Mouse (Mus musculus) heart, embryonic 16.5 days (tissue): ENCODE data around the gene Tfam. TPM values are rescaled to one million over a fixed set of nuclear protein-coding genes. Genes with fewer than 3 reads are reported as not detected.
A peak's percentile ranks its signal among the peaks of the same experiment; 100 is the strongest.

Experiments used
- ATAC-seq: fragments of 200-750 bp; cut with Nextera tagmentation; replicated peaks from 2 replicates; pipeline ENCODE4 v1.8.0; 2017; ENCODE audit warnings: moderate number of reproducible peaks; ENCODE audit not compliant: insufficient read depth, low FRiP score; ENCODE audit errors: extremely low read depth
- H3K27ac ChIP-seq: fragments of 300-500 bp; sonication (generic); 2 replicates; pipeline ENCODE4 v1.5.1; 2014; ENCODE audit warnings: mild to moderate bottlenecking, low read length, control low read depth, moderate library complexity
- H3K27me3 ChIP-seq: fragments of 300-500 bp; sonication (generic); 2 replicates; pipeline ENCODE4 v1.6.1; 2014; ENCODE audit warnings: low read length, mixed read lengths; ENCODE audit not compliant: control insufficient read depth, insufficient read depth
- H3K36me3 ChIP-seq: fragments of 300-500 bp; sonication (generic); 2 replicates; pipeline ENCODE4 v1.6.1; 2014; ENCODE audit not compliant: control insufficient read depth, insufficient read depth
- H3K4me1 ChIP-seq: fragments of 300-500 bp; sonication (generic); 2 replicates; pipeline ENCODE4 v1.6.1; 2014; ENCODE audit warnings: low read length, mixed read lengths; ENCODE audit not compliant: control insufficient read depth, insufficient read depth
- H3K4me2 ChIP-seq: fragments of 300-500 bp; sonication (generic); 2 replicates; pipeline ENCODE4 v1.6.1; 2014; ENCODE audit warnings: low read depth, mild to moderate bottlenecking, control low read depth, low read length
- H3K4me3 ChIP-seq: fragments of 300-500 bp; sonication (generic); 2 replicates; pipeline ENCODE4 v1.5.1; 2014; ENCODE audit warnings: mild to moderate bottlenecking, control low read depth, low read length
- H3K9ac ChIP-seq: fragments of 300-500 bp; sonication (generic); 2 replicates; pipeline ENCODE4 v1.6.1; 2014; ENCODE audit warnings: low read length, control low read depth
- H3K9me3 ChIP-seq: fragments of 300-500 bp; sonication (generic); replicated peaks from 2 replicates; pipeline ENCODE4 v1.6.1; 2016; ENCODE audit warnings: low read length; ENCODE audit not compliant: control insufficient read depth
- WGBS: fragments of 180-500 bp; shearing (Covaris S2); extraction: QIAGEN DNeasy Blood & Tissue Kit; methylation state at CpG from one replicate; pipeline ENCODE4 v1.1.7; 2014; 5-methylcytosine and 5-hydroxymethylcytosine counted together
- polyA plus RNA-seq: library from polyadenylated mRNA; unstranded; fragments of >200 nt; fragmentation: Nextera tagmentation; extraction: Ambion mirVana; gene quantifications from 2 replicates; pipeline ENCODE4 v1.2.1, GENCODE M21; 2015

The Tfam gene
- polyA plus RNA-seq, 1 experiment from 2014 or later = 72.0 TPM

- H3K4me3 ChIP-seq = peak overlapping the region; percentile 23; the same call in 1 of the 2 replicates
- peaks cover 10% of the 10 kb centered on the region; the same call in 1 of the 2 replicates for H3K4me1 ChIP-seq
- H3K9me3 ChIP-seq = no peaks in the 10 kb centered on the region
- H3K36me3 ChIP-seq = peaks cover 10% of the 10 kb centered on the region
- no peak overlapping the region for H3K27ac ChIP-seq
- no peaks in the 10 kb centered on the region for H3K27me3 ChIP-seq
- no peak overlapping the region for H3K9ac ChIP-seq
- WGBS = 49% methylated on average over 6 of the region's 6 CpGs
- ATAC-seq = no peak
- H3K4me2 ChIP-seq = peak overlapping the region; percentile 32
Measured at GRCm38 (mm10) chr10:71239479-71240120, 1.5 kb upstream of the Tfam start.

- Histone ChIP-seq H3K9me3 (no peaks in the 10 kb centered on the region), H3K4me1 (peaks cover 10% of the 10 kb centered on the region; the same call in 1 of the 2 replicates), H3K9ac (peak overlapping the region; percentile 98), H3K27ac (peak overlapping the region; percentile 85), H3K4me2 (peak overlapping the region; percentile 89), H3K27me3 (no peaks in the 10 kb centered on the region), H3K36me3 (peaks cover 28% of the 10 kb centered on the region), H3K4me3 (peak overlapping the region; percentile 98)
- peak; percentile 100 for ATAC-seq
- WGBS = under 1% methylated on average over 68 of the region's 68 CpGs
Measured at GRCm38 (mm10) chr10:71237516-71238239, 402 bp downstream of the Tfam start.

- Histone ChIP-seq H3K27me3 (no peaks in the 10 kb centered on the region), H3K4me3 (no peak overlapping the region), H3K4me2 (no peak overlapping the region), H3K27ac (no peak overlapping the region), H3K36me3 (peaks cover 52% of the 10 kb centered on the region), H3K9me3 (no peaks in the 10 kb centered on the region), H3K9ac (no peak overlapping the region), H3K4me1 (peaks cover 10% of the 10 kb centered on the region; the same call in 1 of the 2 replicates)
- ATAC-seq = no peak
- WGBS = 96% methylated on average over 8 of the region's 8 CpGs
Measured at GRCm38 (mm10) chr10:71234071-71234470, 4.0 kb downstream of the Tfam start.

GRCm38 (mm10) chr10:71225894-71226293 lies 12.2 kb downstream of the Tfam start:
- peak; percentile 45; the same call in 1 of the 2 replicates for ATAC-seq
- Histone ChIP-seq H3K4me1 (no peaks in the 10 kb centered on the region), H3K4me2 (no peak overlapping the region), H3K27ac (no peak overlapping the region), H3K27me3 (no peaks in the 10 kb centered on the region), H3K4me3 (no peak overlapping the region), H3K9ac (no peak overlapping the region), H3K9me3 (no peaks in the 10 kb centered on the region), H3K36me3 (peaks cover 41% of the 10 kb centered on the region)
- WGBS = 34% methylated on average over 7 of the region's 7 CpGs

- ATAC-seq = no peak
- no peak overlapping the region for H3K4me3 ChIP-seq
Measured at GRCm38 (mm10) chr10:71223101-71223500, 15.0 kb downstream of the Tfam start.

GRCm38 (mm10) chr10:71222639-71223038 lies 15.4 kb downstream of the Tfam start:
- Histone ChIP-seq H3K9ac (no peak overlapping the region), H3K4me3 (no peak overlapping the region), H3K36me3 (peaks cover 15% of the 10 kb centered on the region), H3K4me2 (no peak overlapping the region), H3K4me1 (0 out of 2 replicates have a peak, but pooled peaks cover 3% of the 10 kb centered on the region), H3K27me3 (no peaks in the 10 kb centered on the region), H3K27ac (no peak overlapping the region), H3K9me3 (no peaks in the 10 kb centered on the region)
- 82% methylated on average over 2 of the region's 2 CpGs for WGBS
- no peak for ATAC-seq

More at GRCm38 (mm10) chr10:71223101-71223500, 15.0 kb downstream of the Tfam start:
- Histone ChIP-seq H3K4me2 (no peak overlapping the region), H3K27ac (no peak overlapping the region), H3K9ac (no peak overlapping the region), H3K36me3 (peaks cover 18% of the 10 kb centered on the region), H3K4me1 (0 out of 2 replicates have a peak, but pooled peaks cover 3% of the 10 kb centered on the region), H3K9me3 (no peaks in the 10 kb centered on the region), H3K27me3 (no peaks in the 10 kb centered on the region)
- WGBS = 91% methylated on average over 5 of the region's 5 CpGs

- Histone ChIP-seq H3K4me2 (0 out of 2 replicates have a peak overlapping the region, but pooled peaks have one; percentile 18), H3K36me3 (no peaks in the 10 kb centered on the region), H3K9me3 (no peaks in the 10 kb centered on the region), H3K9ac (no peak overlapping the region), H3K4me1 (0 out of 2 replicates have a peak, but pooled peaks cover 3% of the 10 kb centered on the region), H3K27me3 (no peaks in the 10 kb centered on the region), H3K27ac (no peak overlapping the region), H3K4me3 (no peak overlapping the region)
- 15% methylated on average over 8 of the region's 8 CpGs for WGBS
- ATAC-seq = peak; percentile 47; the same call in 1 of the 2 replicates
Measured at GRCm38 (mm10) chr10:71218228-71218892, 19.7 kb downstream of the Tfam start.

GRCm38 (mm10) chr10:71215996-71216395 lies 22.1 kb downstream of the Tfam start:
- WGBS = 75% methylated on average over 9 of the region's 9 CpGs
- no peak overlapping the region for H3K4me2 ChIP-seq
- no peak overlapping the region for H3K4me3 ChIP-seq
- no peak overlapping the region for H3K9ac ChIP-seq
- ATAC-seq = no peak
- H3K9me3 ChIP-seq = no peaks in the 10 kb centered on the region
- H3K27ac ChIP-seq = no peak overlapping the region
- H3K36me3 ChIP-seq = no peaks in the 10 kb centered on the region
- H3K4me1 ChIP-seq = 0 out of 2 replicates have a peak, but pooled peaks cover 3% of the 10 kb centered on the region
- no peaks in the 10 kb centered on the region for H3K27me3 ChIP-seq
